Mouse (Mus musculus): ENCODE measurements around the gene Gm17334. TPM values are rescaled to one million over a fixed set of nuclear protein-coding genes. Genes with fewer than 3 reads are reported as not detected.

The Gm17334 gene
- polyA plus RNA-seq, 1 experiment = 0.19 TPM

DNA sequence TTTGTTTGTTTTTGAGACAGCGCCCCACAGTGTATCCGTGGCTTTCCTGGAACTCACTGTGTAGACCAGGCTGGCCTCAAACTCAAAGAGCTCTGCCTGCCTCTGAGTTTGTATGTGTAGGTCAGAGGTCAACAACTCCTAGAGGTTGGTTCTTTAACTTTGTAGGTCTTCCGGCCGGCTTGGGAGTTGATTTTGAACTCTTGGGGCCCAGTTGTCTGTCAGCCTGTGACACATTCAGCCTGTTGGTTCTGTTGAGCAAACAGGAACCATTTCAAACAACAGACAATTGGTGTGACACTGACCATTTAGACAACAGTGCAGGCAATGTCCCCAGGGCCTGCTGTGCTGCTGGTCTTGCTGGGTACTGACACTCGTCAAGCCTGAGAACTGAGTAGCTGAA lies 4.7 kb upstream of the Gm17334 start:
- H3K4me2 ChIP-seq (ENCODE audit: low read depth) = no peak overlapping the region
- H3K79me2 ChIP-seq (ENCODE audit: control insufficient read depth, insufficient read depth) = peaks cover 5% of the 10 kb centered on the region
- H3K4me3 ChIP-seq = no peak overlapping the region
- no peak overlapping the region for H3ac ChIP-seq (ENCODE audit: control insufficient read depth, insufficient read length)
- H3K27me3 ChIP-seq (ENCODE audit: control insufficient read depth, insufficient read depth, insufficient read length) = no peaks in the 10 kb centered on the region
- H3K36me3 ChIP-seq (ENCODE audit: control insufficient read depth, insufficient read depth) = peaks cover 52% of the 10 kb centered on the region
- TF ChIP-seq USF1 (IDR thresholded peaks at IDR 0.05; ENCODE audit: low read depth) (no peak), MYOG (IDR thresholded peaks at IDR 0.05; ENCODE audit: control insufficient read depth in 1 of 3, insufficient read depth in 1 of 3, insufficient read length in 2 of 3, low read depth in 2 of 3) (no peak), MYOD1 (IDR thresholded peaks at IDR 0.05; ENCODE audit: control insufficient read depth in 1 of 3, insufficient read length in 2 of 3, low read depth in 2 of 3) (no peak), TCF3 (IDR thresholded peaks at IDR 0.05; ENCODE audit: insufficient read length, low read depth) (no peak), POLR2A (IDR thresholded peaks at IDR 0.05; ENCODE audit: insufficient read length, low read depth) (no peak), TCF12 (IDR thresholded peaks at IDR 0.05; ENCODE audit: insufficient read depth, poor library complexity, severe bottlenecking) (no peak), MAX (IDR thresholded peaks at IDR 0.05; ENCODE audit: low read depth) (no peak), POLR2AphosphoS2 (IDR thresholded peaks at IDR 0.05; ENCODE audit: insufficient read length, low read depth) (no peak), REST (IDR thresholded peaks at IDR 0.05; ENCODE audit: insufficient read depth, insufficient read length) (no peak), E2F4 (IDR thresholded peaks at IDR 0.05; ENCODE audit: insufficient read depth) (no peak), CEBPB (IDR thresholded peaks at IDR 0.05; ENCODE audit: insufficient read depth, poor library complexity, severe bottlenecking) (no peak), SRF (IDR thresholded peaks at IDR 0.05; ENCODE audit: control insufficient read depth, insufficient read length, low read depth) (no peak)

DNA sequence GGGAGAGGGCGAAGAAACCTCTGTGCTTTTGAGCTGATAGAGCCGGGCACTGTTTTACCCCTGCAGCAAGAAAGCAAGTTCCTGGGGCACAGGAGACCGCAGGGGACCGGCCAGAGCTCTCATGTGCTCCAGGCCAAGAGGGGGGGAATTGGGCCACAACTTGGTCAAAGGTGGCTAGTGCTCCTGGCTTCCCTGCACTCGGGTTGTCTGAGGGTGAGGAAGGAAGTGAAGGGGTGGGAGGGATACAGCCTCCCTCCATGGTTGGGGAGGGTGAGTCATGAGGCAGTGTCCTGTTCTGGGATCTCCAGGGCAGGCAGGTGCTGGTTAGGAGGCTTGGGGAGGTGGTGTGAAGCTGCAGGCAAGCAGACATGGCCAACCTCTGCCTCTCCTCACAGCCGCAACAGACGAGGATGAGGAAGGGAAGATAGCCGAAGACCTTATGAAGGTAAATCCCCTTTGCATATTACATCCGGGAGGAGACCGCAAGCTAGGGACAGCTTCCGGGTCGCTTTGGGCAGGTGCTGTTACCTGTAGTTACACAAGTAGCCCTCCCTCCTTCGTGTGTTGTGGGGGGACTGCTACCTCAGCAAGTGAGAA lies 1.8 kb upstream of the Gm17334 start:
- H3K27me3 ChIP-seq (ENCODE audit: control insufficient read depth, insufficient read depth, insufficient read length) = no peaks in the 10 kb centered on the region
- H3K4me3 ChIP-seq = no peak overlapping the region
- H3K4me2 ChIP-seq (ENCODE audit: low read depth) = no peak overlapping the region
- H3K79me2 ChIP-seq (ENCODE audit: control insufficient read depth, insufficient read depth) = peaks cover 29% of the 10 kb centered on the region
- peaks cover 52% of the 10 kb centered on the region for H3K36me3 ChIP-seq (ENCODE audit: control insufficient read depth, insufficient read depth)
- no peak overlapping the region for H3ac ChIP-seq (ENCODE audit: control insufficient read depth, insufficient read length)
- TF ChIP-seq MYOD1 (IDR thresholded peaks at IDR 0.05; ENCODE audit: control insufficient read depth in 1 of 3, insufficient read length in 2 of 3, low read depth in 2 of 3) = no peak
- TF ChIP-seq SRF (IDR thresholded peaks at IDR 0.05; ENCODE audit: control insufficient read depth, insufficient read length, low read depth) = no peak
- no peak for TF ChIP-seq MYOG (IDR thresholded peaks at IDR 0.05; ENCODE audit: control insufficient read depth in 1 of 3, insufficient read depth in 1 of 3, insufficient read length in 2 of 3, low read depth in 2 of 3)
- TF ChIP-seq E2F4 (IDR thresholded peaks at IDR 0.05; ENCODE audit: insufficient read depth) = no peak
- TF ChIP-seq POLR2AphosphoS2 (IDR thresholded peaks at IDR 0.05; ENCODE audit: insufficient read length, low read depth) = no peak
- no peak for TF ChIP-seq POLR2A (IDR thresholded peaks at IDR 0.05; ENCODE audit: insufficient read length, low read depth)

- H3K4me3 ChIP-seq = no peak overlapping the region
- H3K79me2 ChIP-seq (ENCODE audit: control insufficient read depth, insufficient read depth) = peaks cover 29% of the 10 kb centered on the region
- no peaks in the 10 kb centered on the region for H3K27me3 ChIP-seq (ENCODE audit: control insufficient read depth, insufficient read depth, insufficient read length)
- H3K4me2 ChIP-seq (ENCODE audit: low read depth) = no peak overlapping the region
- peaks cover 44% of the 10 kb centered on the region for H3K36me3 ChIP-seq (ENCODE audit: control insufficient read depth, insufficient read depth)
- TF ChIP-seq E2F4 (IDR thresholded peaks at IDR 0.05; ENCODE audit: insufficient read depth) (no peak), USF1 (IDR thresholded peaks at IDR 0.05; ENCODE audit: low read depth) (no peak), MYOD1 (IDR thresholded peaks at IDR 0.05; ENCODE audit: control insufficient read depth in 1 of 3, insufficient read length in 2 of 3, low read depth in 2 of 3) (no peak), MYOG (IDR thresholded peaks at IDR 0.05; ENCODE audit: control insufficient read depth in 1 of 3, insufficient read depth in 1 of 3, insufficient read length in 2 of 3, low read depth in 2 of 3) (no peak), POLR2AphosphoS2 (IDR thresholded peaks at IDR 0.05; ENCODE audit: insufficient read length, low read depth) (no peak), POLR2A (IDR thresholded peaks at IDR 0.05; ENCODE audit: insufficient read length, low read depth) (no peak), TCF12 (IDR thresholded peaks at IDR 0.05; ENCODE audit: insufficient read depth, poor library complexity, severe bottlenecking) (no peak), TCF3 (IDR thresholded peaks at IDR 0.05; ENCODE audit: insufficient read length, low read depth) (no peak), REST (IDR thresholded peaks at IDR 0.05; ENCODE audit: insufficient read depth, insufficient read length) (no peak), SRF (IDR thresholded peaks at IDR 0.05; ENCODE audit: control insufficient read depth, insufficient read length, low read depth) (no peak), MAX (IDR thresholded peaks at IDR 0.05; ENCODE audit: low read depth) (no peak), CEBPB (IDR thresholded peaks at IDR 0.05; ENCODE audit: insufficient read depth, poor library complexity, severe bottlenecking) (no peak)
- no peak overlapping the region for H3ac ChIP-seq (ENCODE audit: control insufficient read depth, insufficient read length)
Observed at GRCm38 (mm10) chr11:53773641-53774360, 814 bp upstream of the Gm17334 start.

GRCm38 (mm10) chr11:53772536-53772935 lies 451 bp downstream of the Gm17334 start:
- H3K4me2 ChIP-seq (ENCODE audit: low read depth) = no peak overlapping the region
- no peak overlapping the region for H3K4me3 ChIP-seq
- peaks cover 29% of the 10 kb centered on the region for H3K79me2 ChIP-seq (ENCODE audit: control insufficient read depth, insufficient read depth)
- no peak overlapping the region for H3ac ChIP-seq (ENCODE audit: control insufficient read depth, insufficient read length)
- no peaks in the 10 kb centered on the region for H3K27me3 ChIP-seq (ENCODE audit: control insufficient read depth, insufficient read depth, insufficient read length)
- peaks cover 34% of the 10 kb centered on the region for H3K36me3 ChIP-seq (ENCODE audit: control insufficient read depth, insufficient read depth)
- no peak for TF ChIP-seq MYOD1 (IDR thresholded peaks at IDR 0.05; ENCODE audit: control insufficient read depth in 1 of 3, insufficient read length in 2 of 3, low read depth in 2 of 3)
- no peak for TF ChIP-seq POLR2AphosphoS2 (IDR thresholded peaks at IDR 0.05; ENCODE audit: insufficient read length, low read depth)
- no peak for TF ChIP-seq MYOG (IDR thresholded peaks at IDR 0.05; ENCODE audit: control insufficient read depth in 1 of 3, insufficient read depth in 1 of 3, insufficient read length in 2 of 3, low read depth in 2 of 3)
- no peak for TF ChIP-seq USF1 (IDR thresholded peaks at IDR 0.05; ENCODE audit: low read depth)
- TF ChIP-seq REST (IDR thresholded peaks at IDR 0.05; ENCODE audit: insufficient read depth, insufficient read length) = no peak
- no peak for TF ChIP-seq CEBPB (IDR thresholded peaks at IDR 0.05; ENCODE audit: insufficient read depth, poor library complexity, severe bottlenecking)
- no peak for TF ChIP-seq SRF (IDR thresholded peaks at IDR 0.05; ENCODE audit: control insufficient read depth, insufficient read length, low read depth)
- TF ChIP-seq POLR2A (IDR thresholded peaks at IDR 0.05; ENCODE audit: insufficient read length, low read depth) = no peak
- no peak for TF ChIP-seq TCF3 (IDR thresholded peaks at IDR 0.05; ENCODE audit: insufficient read length, low read depth)
- no peak for TF ChIP-seq MAX (IDR thresholded peaks at IDR 0.05; ENCODE audit: low read depth)
- no peak for TF ChIP-seq TCF12 (IDR thresholded peaks at IDR 0.05; ENCODE audit: insufficient read depth, poor library complexity, severe bottlenecking)
- TF ChIP-seq E2F4 (IDR thresholded peaks at IDR 0.05; ENCODE audit: insufficient read depth) = no peak

All from myocyte (in vitro differentiated cells).